Mouse (Mus musculus) heart, postnatal 0 days (tissue): Measurements from ENCODE around the gene Emc3.

ENCODE experiments used
- CTCF ChIP-seq: IDR thresholded peaks from 2 replicates; pipeline ENCODE4 v1.5.1; 2016; ENCODE audit warnings: antibody characterized with exemption, control low read depth, low read depth
- EP300 ChIP-seq: IDR thresholded peaks from 2 replicates; pipeline ENCODE4 v1.6.1; 2016; ENCODE audit warnings: antibody characterized with exemption, low read depth

GRCm38 (mm10) chr6:113508947-113509280 is 22.5 kb downstream of the Emc3 start:
- TF ChIP-seq EP300 (no peak), CTCF (no peak)
